Mouse (Mus musculus) inflammation-experienced regulatory T-cells, adult 6 months (primary cell): ENCODE measurements around the gene Hist1h4f. TPM values are rescaled to one million over a fixed set of nuclear protein-coding genes. Genes with fewer than 3 reads are reported as not detected.
"Not testable (repeated sequence)": the region's sequence is repeated elsewhere in the genome, so short reads cannot be mapped to it uniquely, and the experiment has no call there.

Source experiments
- ATAC-seq: one replicate; pipeline ENCODE4 v1.8.0; 2017
- polyA plus RNA-seq, 3 experiments: library from polyadenylated mRNA; unstranded; fragments of 100-300 nt; shearing (Covaris generic); gene quantifications; one replicate each; pipeline ENCODE4 v1.2.1; 2017

Gene Hist1h4f
- polyA plus RNA-seq, 3 experiments from 2014 or later: 3.2 TPM; not detected in 2

- ATAC-seq: not testable (repeated sequence)
These were observed 24.4 kb upstream of the Hist1h4f start for GRCm38 (mm10) chr13:23575864-23576313.

GRCm38 (mm10) chr13:23575271-23575851, 23.9 kb upstream of the Hist1h4f start, which contains the start of gene Hist1h3d:
Gene Hist1h3d, plus strand, starts transcription at chr13:23575763.
- peak; percentile 30 for ATAC-seq

- not testable (repeated sequence) for ATAC-seq
These were observed 23.2 kb upstream of the Hist1h4f start for GRCm38 (mm10) chr13:23574546-23575170.

- peak; percentile 76 for ATAC-seq
These were observed 22.6 kb upstream of the Hist1h4f start, which contains the start of the genes Hist1h2bf and Hist1h2ad for GRCm38 (mm10) chr13:23573898-23574524. Gene Hist1h2bf, minus strand, starts transcription at chr13:23574196. Gene Hist1h2ad, plus strand, starts transcription at chr13:23574381.

- ATAC-seq: not testable (repeated sequence)
These were observed 21.8 kb upstream of the Hist1h4f start for GRCm38 (mm10) chr13:23573034-23573897.

GRCm38 (mm10) chr13:23572218-23573033, 21.0 kb upstream of the Hist1h4f start:
- ATAC-seq: no peak

- ATAC-seq: peak; percentile 2
These were observed 20.2 kb upstream of the Hist1h4f start for GRCm38 (mm10) chr13:23571504-23572217.

- peak; percentile 89 for ATAC-seq
These were observed 19.6 kb upstream of the Hist1h4f start, which contains the start of the genes Hist1h2ae and Hist1h2bg for GRCm38 (mm10) chr13:23571022-23571503. Gene Hist1h2ae, minus strand, starts transcription at chr13:23571220. Gene Hist1h2bg, plus strand, starts transcription at chr13:23571396.

- peak; percentile 12 for ATAC-seq
These were observed 19.0 kb upstream of the Hist1h4f start for GRCm38 (mm10) chr13:23570261-23571021.

- ATAC-seq: no peak
These were observed 13.0 kb upstream of the Hist1h4f start for GRCm38 (mm10) chr13:23564482-23564881.

- peak; percentile 12 for ATAC-seq
These were observed 11.4 kb upstream of the Hist1h4f start for GRCm38 (mm10) chr13:23562699-23563462.

- ATAC-seq: peak; percentile 96
These were observed 10.6 kb upstream of the Hist1h4f start, which contains the start of gene Hist1h3e for GRCm38 (mm10) chr13:23561883-23562659. Gene Hist1h3e, minus strand, starts transcription at chr13:23562369.

- peak; percentile 2 for ATAC-seq
These were observed 10.1 kb upstream of the Hist1h4f start for GRCm38 (mm10) chr13:23561531-23561882.

GRCm38 (mm10) chr13:23560699-23561098, 9.3 kb upstream of the Hist1h4f start:
- ATAC-seq: not testable (repeated sequence)

- ATAC-seq: no peak
These were observed 5.5 kb upstream of the Hist1h4f start for GRCm38 (mm10) chr13:23556906-23557305.

GRCm38 (mm10) chr13:23555839-23556416, 4.5 kb upstream of the Hist1h4f start:
- peak; percentile 67 for ATAC-seq
